Mouse (Mus musculus) intestine, embryonic 14.5 days (tissue): Measurements from ENCODE around the gene Mid1. TPM values are rescaled to one million over a fixed set of nuclear protein-coding genes. Genes with fewer than 3 reads are reported as not detected.
"Not testable (repeated sequence)": the region's sequence is repeated elsewhere in the genome, so short reads cannot be mapped to it uniquely, and the experiment has no call there.

Experiments used
- ATAC-seq: fragments of 200-750 bp; cut with Nextera tagmentation; replicated peaks from 2 replicates; pipeline ENCODE4 v1.8.0; 2017; ENCODE audit warnings: low read depth, moderate number of reproducible peaks, moderate TSS enrichment, moderate library complexity; ENCODE audit not compliant: low FRiP score, low TSS enrichment
- DNase-seq: peaks from one replicate; pipeline ENCODE4 v3.0.0-alpha.2; 2018; ENCODE audit warnings: low spot score
- H3K27ac ChIP-seq: fragments of 300-500 bp; sonication (generic); 2 replicates; pipeline ENCODE4 v1.5.1; 2014; ENCODE audit warnings: low read depth, mild to moderate bottlenecking, control low read depth
- H3K27me3 ChIP-seq: fragments of 300-500 bp; sonication (generic); replicated peaks from 2 replicates; pipeline ENCODE4 v1.6.1; 2014; ENCODE audit warnings: low read length, control low read depth; ENCODE audit not compliant: control insufficient read depth, insufficient read depth
- H3K36me3 ChIP-seq: fragments of 300-500 bp; sonication (generic); 2 replicates; pipeline ENCODE4 v1.6.1; 2014; ENCODE audit warnings: low read length, control low read depth; ENCODE audit not compliant: control insufficient read depth, insufficient read depth
- H3K4me1 ChIP-seq: fragments of 300-500 bp; sonication (generic); replicated peaks from 2 replicates; pipeline ENCODE4 v1.6.1; 2014; ENCODE audit warnings: low read length, control low read depth, mixed read lengths; ENCODE audit not compliant: control insufficient read depth, insufficient read depth
- H3K4me2 ChIP-seq: fragments of 300-500 bp; sonication (generic); 2 replicates; pipeline ENCODE4 v1.6.1; 2014; ENCODE audit warnings: low read length
- H3K4me3 ChIP-seq: fragments of 300-500 bp; sonication (generic); 2 replicates; pipeline ENCODE4 v1.5.1; 2014; ENCODE audit warnings: low read depth, low read length, control low read depth, mixed read lengths
- H3K9ac ChIP-seq: fragments of 300-500 bp; sonication (generic); 2 replicates; pipeline ENCODE4 v1.6.1; 2014; ENCODE audit warnings: mild to moderate bottlenecking, low read length
- H3K9me3 ChIP-seq: fragments of 300-500 bp; sonication (generic); 2 replicates; pipeline ENCODE4 v1.6.1; 2016; ENCODE audit warnings: low read length, control low read depth; ENCODE audit not compliant: control insufficient read depth
- WGBS: fragments of 180-500 bp; shearing (Covaris S2); extraction: QIAGEN DNeasy Blood & Tissue Kit; methylation state at CpG from one replicate; pipeline ENCODE4 v1.1.7; 2014; 5-methylcytosine and 5-hydroxymethylcytosine counted together
- polyA plus RNA-seq: library from polyadenylated mRNA; unstranded; fragments of >200 nt; fragmentation: Nextera tagmentation; extraction: Ambion mirVana; gene quantifications from 2 replicates; pipeline ENCODE4 v1.2.1, GENCODE M21; 2014

The Mid1 gene
- polyA plus RNA-seq, 1 experiment from 2014 or later = 10.3 TPM

DNA sequence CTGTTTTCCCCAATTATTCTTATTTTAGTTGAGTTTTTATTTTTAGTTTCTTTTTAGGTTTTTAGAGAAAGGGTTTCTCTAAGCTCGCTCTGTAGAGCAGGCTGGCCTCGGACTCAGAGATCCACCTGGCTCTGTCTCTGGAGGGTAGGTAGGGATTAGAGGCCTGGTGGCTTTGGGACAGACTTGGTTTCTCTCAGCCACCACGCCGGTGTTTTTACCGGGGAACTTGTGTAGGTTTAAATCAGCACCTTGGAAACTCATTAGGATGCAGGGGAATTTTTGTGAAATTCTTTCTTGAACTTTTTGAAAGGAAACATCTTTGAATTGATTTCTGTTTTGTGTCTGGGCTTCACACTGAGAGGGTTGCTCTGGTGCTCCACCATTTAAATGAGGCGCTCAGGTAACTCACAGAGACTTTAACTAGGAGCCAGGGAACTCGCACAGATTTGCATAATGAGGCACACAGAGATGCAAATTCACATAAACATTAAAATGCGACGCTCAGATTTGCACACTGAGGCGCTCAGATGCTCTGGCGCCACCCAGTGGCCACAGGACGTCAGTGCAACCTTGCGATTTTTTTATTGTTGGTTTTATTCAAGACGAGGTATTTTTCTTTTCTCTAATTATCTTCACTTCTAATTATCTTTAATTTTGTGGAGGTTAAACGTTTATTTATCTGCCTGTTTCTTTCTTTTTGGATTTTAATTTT, 336.9 kb downstream of the Mid1 start:
- not testable (repeated sequence) for H3K4me2 ChIP-seq, H3K9ac ChIP-seq, H3K27ac ChIP-seq, H3K27me3 ChIP-seq, H3K4me1 ChIP-seq, H3K4me3 ChIP-seq, ATAC-seq
- Histone ChIP-seq H3K36me3 (peaks cover 44% of the 10 kb centered on the region), H3K9me3 (peaks cover 18% of the 10 kb centered on the region)
- peak; percentile 86 for DNase-seq
- 60% methylated on average over 15 of the region's 15 CpGs for WGBS

Other genes starting within 250 kb of the Mid1 start
- gene 4933400A11Rik, start 94.4 kb downstream of the Mid1 start, polyA plus RNA-seq = 0.68 and 1.4 TPM in 2 replicates